Mouse (Mus musculus): Measurements from ENCODE around the gene Lyz2. TPM values are rescaled to one million over a fixed set of nuclear protein-coding genes. Genes with fewer than 3 reads are reported as not detected.
A peak's percentile ranks its signal among the peaks of the same experiment; 100 is the strongest.

The Lyz2 gene
- total and polyA plus RNA-seq, 3 experiments, result 0.17 TPM; not detected in 2

DNA sequence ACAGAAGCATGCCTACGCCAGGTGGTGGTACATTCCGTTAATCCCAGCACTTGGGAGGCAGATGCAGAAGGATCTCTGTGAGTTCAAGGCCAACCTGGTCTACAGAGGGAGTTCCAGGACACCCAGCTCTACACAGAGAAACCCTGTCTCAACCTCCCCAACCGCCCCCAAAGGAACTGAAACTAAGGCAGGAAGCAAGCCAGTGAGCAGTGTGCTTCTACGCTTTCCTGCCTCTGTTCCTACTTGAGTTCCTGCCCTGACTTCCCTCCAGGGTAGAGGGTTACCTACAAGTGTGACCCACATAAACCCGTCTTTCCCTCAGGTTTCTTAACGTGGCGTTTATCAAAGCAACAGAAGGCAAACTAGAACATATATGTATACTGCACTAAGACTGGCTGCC, 41.7 kb upstream of the Lyz2 start:
- no peaks in the 10 kb centered on the region for H3K36me3 ChIP-seq (replicated peaks in 1 of 2; ENCODE audit: control insufficient read depth in 1 of 2, insufficient read depth in 1 of 2, low read length in 1 of 2)
- no peak overlapping the region for H3K9ac ChIP-seq (ENCODE audit: insufficient read depth, low read depth)
- H3K4me1 ChIP-seq (ENCODE audit: control insufficient read depth in 1 of 2, insufficient read depth in 2 of 2), result peaks cover 15 to 27% of the 10 kb centered on the region in 2 experiments
- dilution Hi-C loops (cut with MboI; ENCODE audit: extremely low pct_ligation_motif_present, extremely low pct_unique_long_range_greater_than_20kb, low sequenced_read_pairs), result no loop called here
- no peak overlapping the region for H3K4me2 ChIP-seq (ENCODE audit: insufficient read depth, low read depth, poor library complexity, severe bottlenecking)
- no peak for TF ChIP-seq RCOR1 (conservative IDR thresholded peaks at IDR 0.05; ENCODE audit: low read depth, low read length)
- peak; percentile 47 for TF ChIP-seq EP300 (IDR thresholded peaks at IDR 0.05; ENCODE audit: low read length)
- no peak for TF ChIP-seq SMC3 (IDR thresholded peaks at IDR 0.05; ENCODE audit: low read depth, low read length)
- TF ChIP-seq IRF4 (IDR thresholded peaks at IDR 0.05; ENCODE audit: low read depth, low read length), result peak; percentile 62
- H3K79me2 ChIP-seq (replicated peaks; ENCODE audit: control insufficient read depth, extremely low read depth, insufficient read depth, poor library complexity, severe bottlenecking), result no peaks in the 10 kb centered on the region
- DNase-seq (ENCODE audit: extremely low read depth), result peak; percentile 39
- in situ Hi-C loops (cut with MboI; ENCODE audit: low pct_ligation_motif_present, low pct_unique_long_range_greater_than_20kb, low sequenced_read_pairs), result no loop called here
- H3K9me3 ChIP-seq (replicated peaks; ENCODE audit: low read length), result no peaks in the 10 kb centered on the region
- H3K4me3 ChIP-seq (replicated peaks in 1 of 3; ENCODE audit: low read depth in 2 of 3, low read length in 2 of 3, poor library complexity in 1 of 3), result no peak overlapping the region
- no peaks in the 10 kb centered on the region for H3K27me3 ChIP-seq (replicated peaks)
- H3K27ac ChIP-seq (ENCODE audit: insufficient read depth, low read depth), result no peak overlapping the region

DNA sequence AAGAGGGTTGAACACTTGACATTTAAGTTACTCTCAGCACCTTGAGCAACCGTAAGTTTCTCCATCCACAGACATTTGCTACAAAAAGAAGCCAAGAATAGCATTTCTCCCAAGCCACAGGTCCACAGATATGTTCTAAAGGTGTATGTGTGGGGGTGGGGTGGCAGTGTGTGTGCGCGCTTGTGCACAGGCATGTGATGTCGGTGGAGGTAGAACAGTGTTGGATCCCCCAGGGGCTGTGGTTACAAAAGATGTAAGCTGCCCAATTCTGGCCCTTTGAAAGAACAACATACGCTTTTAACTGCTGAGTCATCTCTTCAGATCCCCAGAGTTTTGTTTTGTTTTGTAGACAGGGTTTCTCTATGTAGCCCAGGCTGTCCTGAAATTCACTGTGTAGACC, 40.5 kb upstream of the Lyz2 start:
- DNase-seq (ENCODE audit: extremely low read depth), result peak; percentile 27
- H3K9me3 ChIP-seq (replicated peaks; ENCODE audit: low read length), result no peaks in the 10 kb centered on the region
- dilution Hi-C loops (cut with MboI; ENCODE audit: extremely low pct_ligation_motif_present, extremely low pct_unique_long_range_greater_than_20kb, low sequenced_read_pairs), result no loop called here

DNA sequence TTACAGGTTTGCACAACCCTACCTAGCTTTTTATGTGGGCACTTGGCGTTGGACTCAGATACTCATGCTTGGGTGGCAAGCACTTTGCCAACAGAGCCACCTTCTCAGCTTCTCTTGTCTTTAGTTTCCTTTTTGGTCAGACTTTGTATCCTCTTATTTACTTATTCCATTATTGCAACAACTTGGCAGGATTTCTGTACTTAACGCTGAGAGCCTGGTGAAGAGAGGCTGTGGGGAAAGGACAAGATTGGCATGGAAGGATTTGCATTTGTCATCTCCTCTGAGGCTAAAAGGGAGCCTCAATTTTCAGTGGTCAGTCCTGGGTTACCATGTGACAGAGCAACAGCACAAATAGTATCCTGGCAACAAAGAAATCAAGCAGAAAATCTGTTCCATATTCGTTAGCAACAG, 38.5 kb upstream of the Lyz2 start:
- in situ Hi-C loops (cut with MboI; ENCODE audit: low pct_ligation_motif_present, low pct_unique_long_range_greater_than_20kb, low sequenced_read_pairs), result no loop called here
- dilution Hi-C loops (cut with MboI; ENCODE audit: extremely low pct_ligation_motif_present, extremely low pct_unique_long_range_greater_than_20kb, low sequenced_read_pairs), result no loop called here
- no peak overlapping the region for H3K27ac ChIP-seq (ENCODE audit: insufficient read depth, low read depth)
- no peak for DNase-seq (ENCODE audit: extremely low read depth)
- H3K4me3 ChIP-seq (replicated peaks in 1 of 3; ENCODE audit: low read depth in 2 of 3, low read length in 2 of 3, poor library complexity in 1 of 3), result no peak overlapping the region
- no peaks in the 10 kb centered on the region for H3K79me2 ChIP-seq (replicated peaks; ENCODE audit: control insufficient read depth, extremely low read depth, insufficient read depth, poor library complexity, severe bottlenecking)
- peaks cover 15 to 27% of the 10 kb centered on the region in 2 experiments for H3K4me1 ChIP-seq (ENCODE audit: control insufficient read depth in 1 of 2, insufficient read depth in 2 of 2)
- no peaks in the 10 kb centered on the region for H3K27me3 ChIP-seq (replicated peaks)
- no peak for TF ChIP-seq CHD1 (IDR thresholded peaks at IDR 0.05; ENCODE audit: low read depth, low read length)
- TF ChIP-seq TCF12 (IDR thresholded peaks at IDR 0.05; ENCODE audit: low read depth, low read length), result no peak
- TF ChIP-seq ZC3H11A (IDR thresholded peaks at IDR 0.05; ENCODE audit: low read depth, low read length), result no peak
- TF ChIP-seq SMC3 (IDR thresholded peaks at IDR 0.05; ENCODE audit: low read depth, low read length), result no peak
- no peak for TF ChIP-seq RAD21 (IDR thresholded peaks at IDR 0.05; ENCODE audit: low read depth, low read length)
- no peak overlapping the region for H3K9ac ChIP-seq (ENCODE audit: insufficient read depth, low read depth)
- no peaks in the 10 kb centered on the region for H3K36me3 ChIP-seq (replicated peaks in 1 of 2; ENCODE audit: control insufficient read depth in 1 of 2, insufficient read depth in 1 of 2, low read length in 1 of 2)
- no peaks in the 10 kb centered on the region for H3K9me3 ChIP-seq (replicated peaks; ENCODE audit: low read length)
- H3K4me2 ChIP-seq (ENCODE audit: insufficient read depth, low read depth, poor library complexity, severe bottlenecking), result no peak overlapping the region

More for the DNA sequence above, 40.5 kb upstream of the Lyz2 start:
- Histone ChIP-seq H3K4me1 (ENCODE audit: control insufficient read depth in 1 of 2, insufficient read depth in 2 of 2) (peaks cover 15 to 27% of the 10 kb centered on the region in 2 experiments), H3K27me3 (replicated peaks) (no peaks in the 10 kb centered on the region), H3K9ac (ENCODE audit: insufficient read depth, low read depth) (no peak overlapping the region), H3K27ac (ENCODE audit: insufficient read depth, low read depth) (no peak overlapping the region), H3K4me2 (ENCODE audit: insufficient read depth, low read depth, poor library complexity, severe bottlenecking) (no peak overlapping the region), H3K4me3 (replicated peaks in 1 of 3; ENCODE audit: low read depth in 2 of 3, low read length in 2 of 3, poor library complexity in 1 of 3) (no peak overlapping the region), H3K79me2 (replicated peaks; ENCODE audit: control insufficient read depth, extremely low read depth, insufficient read depth, poor library complexity, severe bottlenecking) (no peaks in the 10 kb centered on the region), H3K36me3 (replicated peaks in 1 of 2; ENCODE audit: control insufficient read depth in 1 of 2, insufficient read depth in 1 of 2, low read length in 1 of 2) (no peaks in the 10 kb centered on the region)
- in situ Hi-C loops (cut with MboI; ENCODE audit: low pct_ligation_motif_present, low pct_unique_long_range_greater_than_20kb, low sequenced_read_pairs), result no loop called here
- TF ChIP-seq MAFK (IDR thresholded peaks at IDR 0.05; ENCODE audit: insufficient replicate concordance, low read length) (peak; percentile 56; the same call in 1 of the 2 replicates), BHLHE40 (IDR thresholded peaks at IDR 0.05; ENCODE audit: low read depth, low read length) (peak; percentile 52), CTCF (conservative IDR thresholded peaks at IDR 0.05 in 1 of 2, IDR thresholded peaks at IDR 0.05 in 1 of 2; ENCODE audit: low read depth in 2 of 2, low read length in 2 of 2) (no peak)
